Mouse (Mus musculus): Measurements from ENCODE around the gene Agxt2. TPM values are rescaled to one million over a fixed set of nuclear protein-coding genes. Genes with fewer than 3 reads are reported as not detected.

Gene Agxt2
- polyA plus RNA-seq, 1 experiment from 2014 or later: not detected

- Histone ChIP-seq H3K4me2 (ENCODE audit: low read depth, low read length) (no peak overlapping the region), H3K9ac (ENCODE audit: low read length) (no peak overlapping the region), H3K4me3 (ENCODE audit: low read length) (no peak overlapping the region), H3K27me3 (ENCODE audit: control insufficient read depth, insufficient read depth, low read length) (no peaks in the 10 kb centered on the region), H3K36me3 (ENCODE audit: control insufficient read depth, insufficient read depth) (no peaks in the 10 kb centered on the region), H3K4me1 (ENCODE audit: control insufficient read depth, insufficient read depth, low read length) (no peaks in the 10 kb centered on the region), H3K27ac (ENCODE audit: low read length) (no peak overlapping the region), H3K9me3 (replicated peaks; ENCODE audit: control insufficient read depth, low read length) (no peaks in the 10 kb centered on the region)
- no peak for ATAC-seq (replicated peaks; ENCODE audit: extremely low read depth, insufficient read depth, low FRiP score)
- WGBS: 33% methylated on average over 7 of the region's 7 CpGs
These were observed 62.9 kb downstream of the Agxt2 start for GRCm38 (mm10) chr15:10421138-10421784.

- ATAC-seq (replicated peaks; ENCODE audit: extremely low read depth, insufficient read depth, low FRiP score): no peak
- no peaks in the 10 kb centered on the region for H3K4me1 ChIP-seq (ENCODE audit: control insufficient read depth, insufficient read depth, low read length)
- no peaks in the 10 kb centered on the region for H3K36me3 ChIP-seq (ENCODE audit: control insufficient read depth, insufficient read depth)
- H3K4me2 ChIP-seq (ENCODE audit: low read depth, low read length): no peak overlapping the region
- H3K4me3 ChIP-seq (ENCODE audit: low read length): no peak overlapping the region
- WGBS: 79% methylated on average over 1 of the region's 1 CpGs
- no peaks in the 10 kb centered on the region for H3K9me3 ChIP-seq (replicated peaks; ENCODE audit: control insufficient read depth, low read length)
- H3K27ac ChIP-seq (ENCODE audit: low read length): no peak overlapping the region
- H3K27me3 ChIP-seq (ENCODE audit: control insufficient read depth, insufficient read depth, low read length): no peaks in the 10 kb centered on the region
- no peak overlapping the region for H3K9ac ChIP-seq (ENCODE audit: low read length)
These were observed 63.4 kb downstream of the Agxt2 start for GRCm38 (mm10) chr15:10421785-10422144.

GRCm38 (mm10) chr15:10426124-10426523, 67.8 kb downstream of the Agxt2 start:
- Histone ChIP-seq H3K4me3 (ENCODE audit: low read length) (no peak overlapping the region), H3K9ac (ENCODE audit: low read length) (no peak overlapping the region), H3K27me3 (ENCODE audit: control insufficient read depth, insufficient read depth, low read length) (no peaks in the 10 kb centered on the region), H3K27ac (ENCODE audit: low read length) (no peak overlapping the region), H3K9me3 (replicated peaks; ENCODE audit: control insufficient read depth, low read length) (no peaks in the 10 kb centered on the region), H3K4me2 (ENCODE audit: low read depth, low read length) (no peak overlapping the region), H3K4me1 (ENCODE audit: control insufficient read depth, insufficient read depth, low read length) (no peaks in the 10 kb centered on the region), H3K36me3 (ENCODE audit: control insufficient read depth, insufficient read depth) (no peaks in the 10 kb centered on the region)
- ATAC-seq (replicated peaks; ENCODE audit: extremely low read depth, insufficient read depth, low FRiP score): no peak
- WGBS: 81% methylated on average over 6 of the region's 6 CpGs

GRCm38 (mm10) chr15:10426545-10427266, 68.4 kb downstream of the Agxt2 start:
- Histone ChIP-seq H3K4me2 (ENCODE audit: low read depth, low read length) (no peak overlapping the region), H3K4me1 (ENCODE audit: control insufficient read depth, insufficient read depth, low read length) (no peaks in the 10 kb centered on the region), H3K4me3 (ENCODE audit: low read length) (no peak overlapping the region), H3K9me3 (replicated peaks; ENCODE audit: control insufficient read depth, low read length) (no peaks in the 10 kb centered on the region), H3K36me3 (ENCODE audit: control insufficient read depth, insufficient read depth) (no peaks in the 10 kb centered on the region), H3K27ac (ENCODE audit: low read length) (no peak overlapping the region), H3K27me3 (ENCODE audit: control insufficient read depth, insufficient read depth, low read length) (no peaks in the 10 kb centered on the region), H3K9ac (ENCODE audit: low read length) (no peak overlapping the region)
- 87% methylated on average over 13 of the region's 13 CpGs for WGBS
- ATAC-seq (replicated peaks; ENCODE audit: extremely low read depth, insufficient read depth, low FRiP score): no peak

GRCm38 (mm10) chr15:10436893-10437292, 78.6 kb downstream of the Agxt2 start:
- Histone ChIP-seq H3K4me1 (ENCODE audit: control insufficient read depth, insufficient read depth, low read length) (no peaks in the 10 kb centered on the region), H3K36me3 (ENCODE audit: control insufficient read depth, insufficient read depth) (peaks cover 4% of the 10 kb centered on the region), H3K4me3 (ENCODE audit: low read length) (no peak overlapping the region), H3K27ac (ENCODE audit: low read length) (no peak overlapping the region), H3K4me2 (ENCODE audit: low read depth, low read length) (no peak overlapping the region), H3K9ac (ENCODE audit: low read length) (no peak overlapping the region), H3K27me3 (ENCODE audit: control insufficient read depth, insufficient read depth, low read length) (no peaks in the 10 kb centered on the region), H3K9me3 (replicated peaks; ENCODE audit: control insufficient read depth, low read length) (no peaks in the 10 kb centered on the region; the same call in 1 of the 2 replicates)
- 70% methylated on average over 1 of the region's 1 CpGs for WGBS
- ATAC-seq (replicated peaks; ENCODE audit: extremely low read depth, insufficient read depth, low FRiP score): no peak

- peaks cover 6% of the 10 kb centered on the region for H3K36me3 ChIP-seq (ENCODE audit: control insufficient read depth, insufficient read depth)
- ATAC-seq (replicated peaks; ENCODE audit: extremely low read depth, insufficient read depth, low FRiP score): no peak
- WGBS: 77% methylated on average over 6 of the region's 6 CpGs
- H3K27ac ChIP-seq (ENCODE audit: low read length): no peak overlapping the region
- H3K4me1 ChIP-seq (ENCODE audit: control insufficient read depth, insufficient read depth, low read length): no peaks in the 10 kb centered on the region
- H3K27me3 ChIP-seq (ENCODE audit: control insufficient read depth, insufficient read depth, low read length): no peaks in the 10 kb centered on the region
- no peak overlapping the region for H3K9ac ChIP-seq (ENCODE audit: low read length)
- H3K9me3 ChIP-seq (replicated peaks; ENCODE audit: control insufficient read depth, low read length): no peaks in the 10 kb centered on the region; the same call in 1 of the 2 replicates
- no peak overlapping the region for H3K4me3 ChIP-seq (ENCODE audit: low read length)
- H3K4me2 ChIP-seq (ENCODE audit: low read depth, low read length): no peak overlapping the region
These were observed 81.6 kb downstream of the Agxt2 start for GRCm38 (mm10) chr15:10439963-10440362.

GRCm38 (mm10) chr15:10441493-10441892, 83.2 kb downstream of the Agxt2 start:
- Histone ChIP-seq H3K36me3 (ENCODE audit: control insufficient read depth, insufficient read depth) (peaks cover 6% of the 10 kb centered on the region), H3K4me2 (ENCODE audit: low read depth, low read length) (no peak overlapping the region), H3K9me3 (replicated peaks; ENCODE audit: control insufficient read depth, low read length) (no peaks in the 10 kb centered on the region; the same call in 1 of the 2 replicates), H3K4me1 (ENCODE audit: control insufficient read depth, insufficient read depth, low read length) (no peaks in the 10 kb centered on the region), H3K4me3 (ENCODE audit: low read length) (no peak overlapping the region), H3K27ac (ENCODE audit: low read length) (no peak overlapping the region), H3K27me3 (ENCODE audit: control insufficient read depth, insufficient read depth, low read length) (no peaks in the 10 kb centered on the region), H3K9ac (ENCODE audit: low read length) (no peak overlapping the region)
- 85% methylated on average over 9 of the region's 9 CpGs for WGBS
- ATAC-seq (replicated peaks; ENCODE audit: extremely low read depth, insufficient read depth, low FRiP score): no peak

- Histone ChIP-seq H3K4me1 (ENCODE audit: control insufficient read depth, insufficient read depth, low read length) (no peaks in the 10 kb centered on the region), H3K36me3 (ENCODE audit: control insufficient read depth, insufficient read depth) (peaks cover 6% of the 10 kb centered on the region; the same call in 1 of the 2 replicates), H3K9me3 (replicated peaks; ENCODE audit: control insufficient read depth, low read length) (no peaks in the 10 kb centered on the region), H3K27ac (ENCODE audit: low read length) (no peak overlapping the region), H3K4me2 (ENCODE audit: low read depth, low read length) (no peak overlapping the region), H3K27me3 (ENCODE audit: control insufficient read depth, insufficient read depth, low read length) (no peaks in the 10 kb centered on the region), H3K9ac (ENCODE audit: low read length) (no peak overlapping the region), H3K4me3 (ENCODE audit: low read length) (no peak overlapping the region)
- no peak for ATAC-seq (replicated peaks; ENCODE audit: extremely low read depth, insufficient read depth, low FRiP score)
- 93% methylated on average over 1 of the region's 1 CpGs for WGBS
These were observed 83.9 kb downstream of the Agxt2 start for GRCm38 (mm10) chr15:10442275-10442674.

GRCm38 (mm10) chr15:10447102-10447501, 88.8 kb downstream of the Agxt2 start:
- ATAC-seq (replicated peaks; ENCODE audit: extremely low read depth, insufficient read depth, low FRiP score): no peak
- Histone ChIP-seq H3K9me3 (replicated peaks; ENCODE audit: control insufficient read depth, low read length) (no peaks in the 10 kb centered on the region), H3K9ac (ENCODE audit: low read length) (no peak overlapping the region), H3K4me3 (ENCODE audit: low read length) (no peak overlapping the region), H3K36me3 (ENCODE audit: control insufficient read depth, insufficient read depth) (peaks cover 23% of the 10 kb centered on the region), H3K4me2 (ENCODE audit: low read depth, low read length) (no peak overlapping the region), H3K27me3 (ENCODE audit: control insufficient read depth, insufficient read depth, low read length) (no peaks in the 10 kb centered on the region), H3K27ac (ENCODE audit: low read length) (no peak overlapping the region), H3K4me1 (ENCODE audit: control insufficient read depth, insufficient read depth, low read length) (no peaks in the 10 kb centered on the region)
- 90% methylated on average over 3 of the region's 3 CpGs for WGBS
